Mouse (Mus musculus) embryonic fibroblast, embryonic 13.5 days (primary cell): ENCODE data around the gene Col6a3.

Source experiments
- CTCF ChIP-seq: IDR thresholded peaks from 2 replicates; pipeline ENCODE4 v1.5.1; 2011; ENCODE audit warnings: mild to moderate bottlenecking, control low read depth, low read length, moderate library complexity, borderline replicate concordance; ENCODE audit not compliant: insufficient read depth
- POLR2A ChIP-seq: IDR thresholded peaks from 2 replicates; pipeline ENCODE4 v1.6.1; 2011; ENCODE audit warnings: low read depth, mild to moderate bottlenecking, control low read depth, low read length, moderate library complexity

GRCm38 (mm10) chr1:90800466-90800865, 43.3 kb downstream of the Col6a3 start:
- TF ChIP-seq CTCF (no peak), POLR2A (no peak)
